Mouse (Mus musculus) brain, embryonic 14.5 days (tissue): ENCODE results near the gene Mypop. TPM values are rescaled to one million over a fixed set of nuclear protein-coding genes. Genes with fewer than 3 reads are reported as not detected.
A peak's percentile ranks its signal among the peaks of the same experiment; 100 is the strongest.

Experiments
- DNase-seq: peaks from one replicate; pipeline ENCODE4 v3.0.0-alpha.2; 2011; ENCODE audit warnings: low read depth
- CTCF ChIP-seq: fragments of 200-500 bp; IDR thresholded peaks from 2 replicates; pipeline ENCODE4 v1.5.1; 2012; ENCODE audit warnings: inconsistent platforms, mild to moderate bottlenecking, moderate library complexity, borderline replicate concordance; ENCODE audit not compliant: insufficient read depth, insufficient read length; ENCODE audit errors: extremely low read depth
- POLR2A ChIP-seq: fragments of 200-500 bp; IDR thresholded peaks from 2 replicates; pipeline ENCODE4 v1.6.1; 2012; ENCODE audit warnings: mild to moderate bottlenecking, inconsistent platforms, borderline replicate concordance; ENCODE audit not compliant: poor library complexity, insufficient read depth, insufficient read length, severe bottlenecking; ENCODE audit errors: extremely low read depth
- polyA plus RNA-seq: library from polyadenylated mRNA; depleted of rRNA; stranded (reverse); fragments of >200 nt; gene quantifications from 2 replicates; pipeline ENCODE4 v1.2.3, GENCODE M21; 2012

Gene Mypop
- polyA plus RNA-seq, 1 experiment, result 16.1 TPM

GRCm38 (mm10) chr7:19010581-19010980, 19.5 kb downstream of the Mypop start:
- no peak for TF ChIP-seq CTCF
- TF ChIP-seq POLR2A, result no peak
- no peak for DNase-seq

- TF ChIP-seq CTCF (no peak), POLR2A (no peak)
- DNase-seq, result no peak
Measured at GRCm38 (mm10) chr7:19012025-19012621, 21.1 kb downstream of the Mypop start.

DNA sequence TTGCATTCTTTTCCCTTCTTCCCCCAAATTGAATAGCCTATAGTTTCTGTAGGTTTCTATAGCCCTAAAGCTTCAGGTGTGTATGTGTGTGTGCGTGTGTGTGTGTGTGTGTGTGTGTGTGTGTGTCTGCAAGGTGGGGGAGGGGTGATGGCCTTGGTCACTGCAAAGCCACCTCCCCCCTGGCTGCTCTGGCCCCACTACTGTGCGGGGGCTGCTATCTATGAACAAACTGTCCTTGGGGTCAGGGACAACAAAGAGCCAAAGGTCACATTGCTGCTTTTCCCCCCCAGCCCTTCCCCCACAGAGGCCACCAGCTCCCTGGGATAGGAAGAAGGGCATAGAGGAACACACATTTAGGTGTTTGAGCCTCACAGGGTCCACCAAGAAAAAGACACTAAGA, 21.8 kb downstream of the Mypop start:
- DNase-seq, result no peak
- no peak for TF ChIP-seq CTCF

DNA sequence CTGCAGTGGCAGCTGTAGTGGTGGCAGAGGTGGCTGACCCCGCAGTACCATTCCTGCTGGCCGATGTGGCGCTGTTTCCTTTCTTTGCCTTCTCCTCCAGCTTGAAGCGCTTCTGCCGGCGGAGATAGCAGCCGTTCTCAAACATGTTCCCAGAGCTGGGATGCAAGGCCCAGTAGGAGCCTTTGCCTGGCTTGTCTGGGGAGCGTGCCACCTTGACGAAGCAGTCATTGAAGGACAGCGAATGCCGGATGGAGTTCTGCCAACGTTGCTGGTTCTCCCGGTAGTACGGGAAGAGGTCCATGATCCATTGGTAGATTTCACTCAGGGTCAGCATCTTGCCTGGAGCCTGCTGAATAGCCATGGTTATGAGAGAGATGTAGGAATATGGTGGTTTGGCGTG, 23.4 kb downstream of the Mypop start:
- DNase-seq, result no peak
- no peak for TF ChIP-seq CTCF
- no peak for TF ChIP-seq POLR2A

GRCm38 (mm10) chr7:19016042-19016441, 25.0 kb downstream of the Mypop start:
- TF ChIP-seq POLR2A (no peak), CTCF (no peak)
- no peak for DNase-seq

GRCm38 (mm10) chr7:19017909-19018308, 26.9 kb downstream of the Mypop start:
- no peak for DNase-seq

DNA sequence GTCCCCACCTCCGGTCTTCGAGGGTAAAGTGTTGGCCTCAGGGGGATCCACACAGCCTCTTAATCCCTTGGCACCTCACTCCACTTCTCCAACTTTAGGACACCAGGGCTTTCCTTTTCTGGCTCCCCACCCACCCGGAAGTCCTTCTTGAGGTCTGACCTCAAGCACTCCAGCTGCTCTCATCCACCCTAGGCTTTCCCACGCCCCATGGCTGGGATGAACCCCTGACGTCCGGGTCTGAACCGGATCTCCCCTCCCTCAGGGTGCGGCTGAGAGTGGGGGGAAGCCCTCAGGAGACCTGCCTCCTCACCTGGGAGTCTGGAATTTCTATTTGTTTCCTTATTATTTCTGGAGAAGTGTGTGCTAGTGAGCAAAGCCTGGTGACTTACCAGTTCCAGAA, 30.0 kb downstream of the Mypop start:
- TF ChIP-seq CTCF, result no peak
- TF ChIP-seq POLR2A, result no peak
- DNase-seq, result no peak

More at GRCm38 (mm10) chr7:19017909-19018308, 26.9 kb downstream of the Mypop start:
- TF ChIP-seq POLR2A, result no peak
- TF ChIP-seq CTCF, result no peak

DNA sequence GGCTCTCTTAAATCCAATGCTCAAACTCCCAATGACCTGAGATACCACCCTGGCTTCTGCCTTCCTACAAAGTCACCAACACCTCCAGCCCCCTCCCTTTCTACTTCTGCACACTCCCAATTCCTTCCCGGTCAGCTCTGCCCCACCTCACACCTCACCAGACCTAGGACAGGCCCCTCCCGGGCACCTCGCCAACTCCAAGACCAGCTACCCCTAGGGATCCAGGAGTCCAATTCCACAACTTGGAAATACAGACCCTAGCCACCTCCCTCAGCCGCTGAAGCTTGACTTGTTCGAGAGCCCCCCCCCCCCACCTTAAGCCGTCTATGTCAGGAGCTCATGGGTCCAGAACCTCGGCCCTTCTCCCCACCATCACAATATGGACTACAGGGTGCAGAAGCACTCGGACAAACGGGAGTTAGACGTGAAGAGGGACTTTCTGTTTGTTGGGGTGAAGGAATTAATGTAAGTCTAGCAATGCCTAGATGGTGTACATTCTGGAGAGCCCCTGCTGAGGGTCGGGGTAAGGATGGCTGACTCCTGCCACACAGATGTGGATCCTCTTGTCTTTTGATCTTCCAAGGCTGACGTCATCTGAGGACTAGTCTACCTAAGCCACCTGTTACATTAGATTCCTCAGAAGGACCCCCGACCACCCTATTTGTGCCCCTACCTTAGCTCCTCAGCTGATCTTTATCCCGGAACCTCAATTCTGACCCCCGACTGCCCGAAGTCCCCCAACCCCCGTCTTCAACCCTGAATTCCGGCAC, 31.3 kb downstream of the Mypop start:
- TF ChIP-seq CTCF (no peak), POLR2A (no peak)
- DNase-seq, result no peak

DNA sequence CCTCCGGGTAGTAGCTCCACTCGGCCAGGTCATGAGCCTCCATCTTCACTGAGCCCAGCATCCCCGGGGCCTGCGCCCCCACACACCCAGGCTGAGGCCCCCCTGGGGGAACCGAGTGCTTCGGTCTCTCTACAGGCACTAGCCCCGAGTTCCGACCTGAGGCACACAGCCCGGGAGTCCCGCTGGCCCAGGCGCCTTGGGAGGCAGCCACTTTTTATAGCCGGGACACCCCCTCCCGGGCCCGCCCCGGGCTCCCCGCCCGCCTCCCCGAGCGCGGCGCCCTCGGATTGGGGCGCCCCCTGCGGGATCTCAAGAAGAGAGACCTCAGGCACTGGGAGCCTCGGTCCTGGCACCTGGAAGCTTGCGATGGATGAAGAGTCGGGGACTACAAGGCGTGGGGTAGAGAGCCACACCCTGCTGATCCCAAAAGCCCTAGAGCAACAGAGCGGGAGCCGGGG, 32.3 kb downstream of the Mypop start, which contains the start of gene Foxa3:
Foxa3 (minus strand) TSS at position 182 of the 458 bp plus-strand sequence.
- TF ChIP-seq CTCF, result no peak
- no peak for TF ChIP-seq POLR2A
- DNase-seq, result no peak

GRCm38 (mm10) chr7:19024096-19024506, 33.1 kb downstream of the Mypop start, which contains the start of gene Sympk:
Sympk (plus strand) TSS chr7:19024377.
- TF ChIP-seq POLR2A (peak; percentile 88), CTCF (no peak)
- peak; percentile 99 for DNase-seq

- TF ChIP-seq CTCF (no peak), POLR2A (no peak)
- peak; percentile 35 for DNase-seq
Measured at GRCm38 (mm10) chr7:19024581-19025255, 33.7 kb downstream of the Mypop start.
